Mouse (Mus musculus): ENCODE data around the gene Pramel3.
"Not testable (repeated sequence)": the region's sequence is repeated elsewhere in the genome, so short reads cannot be mapped to it uniquely, and the experiment has no call there.

Pramel3 gene

GRCm38 (mm10) chrX:135302007-135302406 lies at the start of gene Pramel3:
Gene Pramel3 (plus strand): TSS chrX:135302307.
- DNase-seq = not testable (repeated sequence)

- not testable (repeated sequence) for DNase-seq
Observed at GRCm38 (mm10) chrX:135360685-135361084, 58.6 kb downstream of the Pramel3 start.

DNA sequence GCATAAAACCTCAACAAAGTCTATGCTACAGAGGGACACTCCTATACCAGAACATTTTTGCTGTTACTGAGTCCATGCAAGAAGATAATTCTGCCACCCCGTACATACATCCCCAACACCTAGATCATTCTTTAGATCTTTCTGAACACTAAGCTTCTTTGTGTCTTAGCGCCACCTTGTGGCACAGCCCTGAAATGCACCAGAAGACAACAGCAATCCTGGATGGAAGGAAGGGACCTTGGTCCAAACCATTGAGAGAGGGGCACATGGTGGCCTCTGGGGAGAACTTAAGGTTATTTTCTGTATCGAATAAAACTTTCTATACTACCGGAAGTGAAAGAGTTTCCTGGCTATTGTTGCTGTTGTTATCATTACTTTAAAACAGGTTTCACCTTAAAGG lies 59.8 kb downstream of the Pramel3 start:
- not testable (repeated sequence) for DNase-seq

All from cerebellum, postnatal 25 days (tissue).